Mouse (Mus musculus) adrenal gland, adult 18-20 months (tissue): ENCODE data around the gene Odf3l1. TPM values are rescaled to one million over a fixed set of nuclear protein-coding genes. Genes with fewer than 3 reads are reported as not detected.

ENCODE experiments used
- DNase-seq, 2 experiments: peaks; one replicate each; pipeline ENCODE4 v3.0.0; 2021 to 2022; ENCODE audit warnings: low spot score in 2 of 2
- total RNA-seq, 2 experiments: library from RNA; stranded (reverse); gene quantifications; 1 replicate in 1 of 2; 2 replicates in 1 of 2; pipeline ENCODE4 v1.2.3; 2021

The Odf3l1 gene
- total RNA-seq, 2 experiments from 2014 or later = 0.66 to 6.0 TPM

DNA sequence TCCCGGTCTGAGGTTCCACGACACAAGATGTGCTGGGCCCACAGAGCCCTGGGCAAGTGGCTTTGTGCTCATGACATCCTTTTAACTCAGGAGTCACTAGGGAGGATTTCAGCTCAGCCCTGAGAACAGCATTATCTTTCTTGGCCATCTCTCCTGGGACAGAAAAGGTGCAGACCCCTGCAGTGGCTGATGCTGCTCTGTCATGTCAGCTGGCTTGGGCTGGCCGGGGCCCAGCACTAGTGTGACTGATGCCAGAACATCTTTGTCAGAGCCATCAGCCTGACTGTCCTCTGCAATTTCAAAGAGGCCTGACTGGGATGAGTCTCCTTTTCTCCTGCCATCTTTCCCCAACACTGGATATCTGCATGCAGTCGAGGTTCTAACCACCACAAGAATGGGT, 17.8 kb upstream of the Odf3l1 start:
- DNase-seq = no peak

GRCm38 (mm10) chr9:56881539-56882082, 17.1 kb upstream of the Odf3l1 start:
- no peak for DNase-seq

- DNase-seq = no peak
Observed at GRCm38 (mm10) chr9:56880790-56881189, 16.3 kb upstream of the Odf3l1 start.

DNA sequence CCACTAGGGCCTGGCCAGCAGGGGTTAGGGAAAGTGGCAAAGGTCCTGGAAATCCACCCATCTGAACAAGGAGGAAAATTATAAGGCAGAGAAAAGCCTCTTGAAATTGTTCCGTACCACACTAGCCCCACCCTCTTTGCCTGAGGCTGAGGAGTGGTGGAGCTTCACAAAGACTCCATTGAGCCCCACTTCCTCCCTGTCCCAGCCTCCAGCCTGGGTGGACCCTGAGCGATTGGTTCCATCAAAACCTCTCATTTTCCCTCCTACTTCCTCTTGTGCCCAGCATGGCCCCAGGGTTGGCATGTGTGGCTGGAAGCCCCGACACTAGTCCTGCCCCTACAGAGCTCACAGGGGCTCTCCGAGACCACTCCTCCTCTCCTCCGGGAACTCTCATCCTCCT, 12.8 kb upstream of the Odf3l1 start:
- no peak for DNase-seq

DNA sequence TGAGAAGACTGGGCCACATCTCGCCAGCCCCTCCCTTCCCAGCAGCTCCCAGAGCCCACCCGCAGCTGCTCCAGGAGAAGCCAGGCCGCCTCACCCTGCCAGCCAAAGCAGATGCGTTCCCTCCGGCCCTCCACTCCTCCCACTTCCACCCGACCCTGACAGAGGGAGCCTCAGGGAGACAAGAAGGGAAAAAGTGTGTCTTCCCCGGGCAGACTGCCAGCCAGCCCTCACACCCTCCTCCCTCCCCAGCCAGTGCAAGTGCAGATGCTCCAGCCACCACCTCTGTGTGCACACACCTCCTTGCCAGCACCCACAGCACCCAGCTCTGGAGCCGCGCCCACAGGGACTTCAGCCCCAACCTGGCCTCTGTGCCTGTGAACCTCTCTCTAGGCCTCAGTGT, 12.3 kb upstream of the Odf3l1 start:
- DNase-seq = no peak

DNA sequence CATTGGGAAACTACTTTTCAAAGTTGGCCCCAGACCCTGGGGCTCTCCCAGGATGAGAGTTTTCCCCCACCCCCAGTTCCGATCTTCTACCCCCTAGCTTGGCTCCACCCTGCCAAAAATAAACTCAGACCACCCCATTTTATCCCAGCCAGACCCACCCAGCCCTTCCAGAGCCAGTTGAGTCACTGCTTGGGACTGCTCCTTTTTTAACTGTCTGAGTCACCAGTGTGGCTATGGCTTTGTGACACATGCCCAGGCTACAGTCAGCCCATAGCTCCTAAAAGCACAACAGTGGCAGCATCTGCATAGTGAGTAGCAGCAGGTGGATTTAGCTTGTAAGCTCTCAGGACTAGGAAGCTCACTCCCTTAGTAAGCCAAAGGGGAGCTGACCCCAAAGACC, 8.6 kb upstream of the Odf3l1 start:
- DNase-seq = no peak

DNA sequence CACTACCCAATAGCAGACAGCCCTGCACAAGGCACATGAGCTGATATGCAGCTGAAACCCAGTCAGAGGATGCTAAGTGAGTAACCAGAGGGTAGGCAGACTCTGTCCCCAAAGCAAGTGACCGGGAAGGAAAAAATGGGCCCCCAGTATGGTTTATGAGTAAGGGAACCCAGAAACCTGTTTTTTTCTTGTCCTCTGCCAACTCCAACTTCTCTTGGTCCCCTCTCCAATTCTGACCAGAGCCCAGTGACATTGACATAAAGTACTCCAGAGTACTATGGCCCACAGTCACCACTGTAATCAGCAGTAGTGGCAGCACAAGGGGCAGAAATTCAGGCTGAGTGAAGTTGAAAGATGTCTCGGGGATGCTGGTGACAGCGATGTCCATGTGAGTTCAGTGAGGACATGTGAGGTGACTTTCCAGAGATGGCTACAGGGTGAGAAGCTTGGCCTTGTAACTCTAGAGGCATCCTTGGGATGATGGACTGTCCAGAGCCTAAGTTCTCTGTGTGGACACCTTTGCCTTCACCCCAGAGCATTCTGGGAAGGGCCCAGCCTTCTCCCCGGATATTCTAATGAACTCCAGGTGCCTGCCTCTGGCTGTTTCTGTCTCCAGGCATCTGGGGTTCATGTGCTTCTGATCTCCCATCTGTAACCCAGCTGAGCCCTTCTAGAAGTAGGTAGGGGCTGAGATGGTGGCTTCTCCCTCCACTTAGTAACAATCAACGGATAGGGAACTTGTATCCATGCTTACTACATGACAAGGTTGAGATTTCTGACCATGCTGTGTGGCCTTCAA, 7.8 kb upstream of the Odf3l1 start:
- DNase-seq = no peak

DNA sequence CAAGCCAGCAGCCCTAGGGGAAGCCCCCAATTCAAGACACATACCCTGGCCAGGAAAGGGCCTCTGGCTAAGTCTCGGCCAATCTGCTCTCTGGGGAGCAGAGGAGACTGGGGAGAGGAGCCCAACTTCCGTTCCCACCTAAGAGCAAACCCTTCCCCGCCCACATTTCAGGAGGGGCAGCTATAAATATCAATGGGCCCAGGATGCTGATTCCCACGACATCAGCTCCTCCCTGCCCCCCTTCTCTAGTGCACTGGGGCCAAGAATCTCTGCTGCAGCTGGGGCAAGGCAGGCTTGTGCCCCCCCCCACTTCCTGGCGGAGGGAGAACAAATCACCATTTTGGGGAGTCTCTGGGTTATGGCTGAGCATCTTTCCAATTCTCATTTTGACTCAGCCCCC, 6.7 kb upstream of the Odf3l1 start:
- DNase-seq = no peak

DNA sequence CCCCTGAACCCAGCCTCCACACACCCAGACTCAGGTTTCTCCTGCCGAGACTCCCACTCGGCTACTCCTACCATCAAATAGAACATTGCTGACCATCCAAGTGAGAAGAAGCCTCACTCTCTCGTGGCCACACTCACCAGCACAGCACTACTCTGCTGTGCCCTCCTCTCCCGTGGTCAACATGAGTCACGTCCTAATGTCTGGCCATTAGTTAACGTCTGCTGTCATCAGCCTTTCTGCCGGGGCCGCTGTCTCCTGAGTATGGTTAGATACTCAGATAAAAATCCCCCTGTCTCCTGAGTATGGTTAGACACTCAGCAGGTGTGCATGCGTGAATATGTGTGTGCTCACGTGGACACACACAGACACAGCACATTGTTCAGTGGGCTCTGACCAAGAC, 6.3 kb upstream of the Odf3l1 start:
- DNase-seq = no peak

GRCm38 (mm10) chr9:56869552-56869951, 5.1 kb upstream of the Odf3l1 start:
- no peak for DNase-seq

DNA sequence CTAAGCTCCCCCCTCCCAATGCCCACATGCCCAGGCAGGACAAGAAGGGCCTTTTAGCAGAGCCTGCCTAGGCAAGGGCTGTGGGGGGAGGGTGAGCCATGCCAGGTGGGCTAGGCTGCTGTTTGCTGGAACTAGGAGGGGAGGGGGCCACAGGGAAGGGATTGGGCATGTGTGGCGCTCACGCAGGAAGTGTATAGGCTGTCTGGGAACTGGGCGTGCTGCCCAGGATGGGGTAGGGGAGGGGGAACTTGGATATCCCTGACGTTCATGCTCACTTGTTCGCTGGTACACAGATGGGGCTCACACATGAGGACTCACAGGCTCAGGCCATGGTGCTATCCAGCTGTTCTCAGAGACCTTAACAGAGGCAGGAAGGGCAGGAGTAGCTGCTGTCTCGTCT, 3.8 kb upstream of the Odf3l1 start:
- no peak for DNase-seq

DNA sequence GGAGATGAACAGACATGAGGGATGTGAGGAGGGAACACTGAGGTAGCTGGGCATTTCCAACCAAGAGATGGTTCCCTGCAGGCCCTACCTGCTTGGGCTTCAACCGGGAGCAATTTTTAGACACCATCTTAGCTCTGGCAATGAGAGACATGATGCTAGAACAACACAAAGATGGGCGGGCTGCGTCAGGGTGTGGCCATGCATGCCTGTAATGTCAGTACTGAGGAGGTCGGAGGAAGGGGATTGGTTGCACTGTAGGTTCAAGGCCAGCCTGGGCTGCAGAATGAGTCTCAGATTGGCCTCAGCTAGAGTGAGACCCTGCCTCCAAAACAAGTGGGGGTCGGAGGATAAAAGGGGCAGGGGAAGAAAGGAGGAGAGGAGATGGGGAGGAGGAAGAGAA, 2.0 kb upstream of the Odf3l1 start:
- no peak for DNase-seq

- no peak for DNase-seq
Observed at GRCm38 (mm10) chr9:56865673-56866400, 1.4 kb upstream of the Odf3l1 start.

- peak in 1 of 2 experiments; percentile 48 for DNase-seq
Observed at GRCm38 (mm10) chr9:56864832-56865231, 353 bp upstream of the Odf3l1 start, which contains the start of gene Cspg4. Gene Cspg4, plus strand, starts transcription at chr9:56865033.

DNA sequence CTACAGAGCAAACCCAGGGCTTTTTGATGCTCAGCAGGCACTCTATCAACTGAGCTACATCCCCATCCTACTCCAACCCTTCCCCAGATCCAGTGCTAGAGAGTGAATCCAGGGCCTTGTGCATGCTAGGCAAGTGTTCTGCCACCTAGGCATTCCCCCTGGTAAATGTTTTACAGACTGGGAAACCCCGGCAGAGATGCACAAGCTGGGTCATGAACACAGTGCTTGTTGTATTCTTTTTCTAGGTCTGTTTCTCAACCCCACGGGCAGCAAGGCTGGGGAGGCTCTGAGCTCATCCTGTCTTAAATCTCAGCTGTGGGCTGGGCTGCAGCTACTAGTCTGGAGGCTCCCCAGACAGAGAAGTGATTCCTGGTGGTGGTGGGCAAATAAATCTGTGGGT, 1.6 kb downstream of the Odf3l1 start:
- no peak for DNase-seq

DNA sequence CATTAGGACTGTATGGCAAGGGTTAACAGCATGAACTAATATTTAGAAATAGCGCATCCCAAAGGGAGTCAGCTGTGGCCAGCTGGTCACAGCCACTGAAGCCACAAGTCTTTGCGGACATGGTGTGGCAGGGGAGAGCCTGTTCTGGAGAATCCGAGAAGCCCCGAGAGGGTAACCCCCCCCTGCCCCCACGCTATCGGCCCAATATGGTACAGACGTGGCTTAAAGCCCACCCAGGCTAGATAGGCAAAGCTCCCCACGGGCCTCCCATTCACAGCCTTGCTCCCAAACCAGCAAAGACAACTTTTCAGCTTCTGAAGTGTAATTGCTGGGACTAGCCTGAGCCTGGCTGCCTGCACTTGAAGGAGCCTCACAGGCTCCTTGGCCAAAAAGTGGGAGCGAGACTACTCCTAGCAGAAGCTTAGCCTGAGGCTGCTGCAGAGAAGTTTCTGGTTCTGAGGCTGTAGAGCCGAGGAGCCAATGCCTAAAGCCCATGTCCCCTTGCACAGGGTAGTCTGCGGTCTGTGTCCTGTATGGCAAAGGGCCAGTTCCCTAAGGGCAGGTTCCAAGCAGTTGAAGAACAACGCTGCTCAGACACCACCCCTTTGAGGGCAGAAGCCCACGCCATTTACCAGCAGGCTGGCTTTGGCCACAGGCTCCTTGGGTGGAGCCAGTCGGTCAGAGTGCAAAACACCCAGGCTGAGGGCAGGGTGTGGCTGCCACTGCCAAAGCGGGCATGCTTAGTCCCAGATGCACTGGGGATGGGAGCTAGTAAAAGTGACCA, 3.8 kb downstream of the Odf3l1 start:
- no peak for DNase-seq

GRCm38 (mm10) chr9:56860035-56860434, 4.4 kb downstream of the Odf3l1 start:
- no peak for DNase-seq

- no peak for DNase-seq
Observed at GRCm38 (mm10) chr9:56857463-56857862, 7.0 kb downstream of the Odf3l1 start.

DNA sequence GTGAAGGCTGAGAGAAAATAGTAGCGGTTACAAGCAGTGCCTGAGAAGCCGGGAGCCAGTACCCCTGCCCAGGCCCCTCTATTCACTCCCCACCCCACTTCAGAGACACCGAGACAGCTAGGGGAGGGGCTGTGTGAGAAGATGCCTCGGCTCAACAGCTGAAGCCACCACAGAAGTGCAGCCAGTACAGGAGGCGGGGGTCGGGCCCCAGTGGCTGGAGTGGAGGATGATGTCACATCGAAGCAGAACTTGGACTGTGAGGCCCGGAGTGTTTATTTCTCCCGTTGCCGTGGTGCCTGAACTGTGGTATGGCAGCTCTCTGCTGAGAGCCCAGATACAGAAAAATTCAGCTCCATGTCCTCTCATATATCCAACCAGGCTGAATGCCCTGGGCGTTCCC, 12.7 kb downstream of the Odf3l1 start:
- no peak for DNase-seq

DNA sequence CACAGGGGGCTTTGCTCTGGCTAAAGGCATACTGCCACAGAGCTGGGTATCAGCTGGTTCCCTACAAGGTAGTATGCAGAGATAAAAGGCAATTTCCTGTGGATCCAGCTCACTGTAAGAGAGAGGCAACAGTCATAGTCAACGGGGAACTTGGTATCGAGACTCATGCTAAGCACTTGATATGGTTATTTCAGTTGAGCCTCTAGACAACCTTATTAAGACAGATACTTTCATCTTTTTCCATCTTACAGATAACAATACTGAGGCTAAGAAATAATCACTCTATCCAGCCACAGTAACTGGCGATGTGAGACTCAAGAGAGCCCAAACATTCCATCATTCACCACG, 13.6 kb downstream of the Odf3l1 start:
- no peak for DNase-seq

- DNase-seq = no peak
Observed at GRCm38 (mm10) chr9:56850128-56850904, 14.2 kb downstream of the Odf3l1 start.
